Mouse (Mus musculus) mouse trophoblast stem cell (cell line): ENCODE data around the gene Twnk.

Experiments
- in situ Hi-C, 2 experiments: fragments of 300-500 bp; cut with MseI, MboI; formaldehyde crosslinking; loops; 2 replicates in 1 of 2; 3 replicates in 1 of 2; pipeline ENCODE4 v1.15.1; 2025

The Twnk gene

DNA sequence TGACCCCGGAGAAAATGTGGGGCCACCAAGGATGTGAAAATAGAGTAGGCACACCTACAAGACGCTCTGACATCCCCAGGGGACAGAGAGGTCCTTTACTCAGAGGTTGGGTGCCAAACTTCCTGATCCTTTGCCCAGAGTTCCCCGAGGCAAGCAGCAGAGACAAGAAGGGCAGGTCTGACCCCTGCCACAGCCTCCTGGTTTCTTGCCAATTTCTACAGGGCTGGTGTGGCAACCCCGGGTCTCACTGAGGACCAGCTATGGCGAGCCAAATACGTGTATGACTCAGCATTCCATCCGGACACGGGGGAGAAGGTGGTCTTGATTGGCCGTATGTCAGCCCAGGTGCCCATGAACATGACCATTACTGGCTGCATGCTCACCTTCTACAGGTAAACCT, 44.1 kb downstream of the Twnk start:
- in situ Hi-C loops = no loop called here

GRCm38 (mm10) chr19:45053451-45053850, 48.0 kb downstream of the Twnk start:
- in situ Hi-C loops = no loop called here

- in situ Hi-C loops = no loop called here
Measured at GRCm38 (mm10) chr19:45054892-45055690, 49.6 kb downstream of the Twnk start.

DNA sequence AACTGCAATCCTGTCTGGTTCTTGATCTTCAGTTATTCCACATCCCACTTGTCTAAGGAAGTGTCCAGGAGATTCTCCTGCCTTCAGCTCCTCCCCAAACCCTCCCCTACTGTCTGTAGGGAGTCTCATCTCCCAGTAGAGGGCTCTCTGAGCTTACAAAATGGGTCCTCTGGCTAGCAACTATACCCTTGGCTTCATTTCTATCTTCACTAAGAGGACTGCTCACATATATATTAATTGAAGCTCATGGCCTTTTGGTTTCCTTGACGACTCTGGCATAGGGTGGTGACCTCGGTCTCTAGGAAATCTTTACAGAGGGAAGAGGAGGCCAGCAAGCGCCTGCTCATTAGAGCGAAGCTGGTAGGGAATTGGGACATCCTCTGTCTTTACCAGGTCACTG, 50.9 kb downstream of the Twnk start:
- in situ Hi-C loops = no loop called here

DNA sequence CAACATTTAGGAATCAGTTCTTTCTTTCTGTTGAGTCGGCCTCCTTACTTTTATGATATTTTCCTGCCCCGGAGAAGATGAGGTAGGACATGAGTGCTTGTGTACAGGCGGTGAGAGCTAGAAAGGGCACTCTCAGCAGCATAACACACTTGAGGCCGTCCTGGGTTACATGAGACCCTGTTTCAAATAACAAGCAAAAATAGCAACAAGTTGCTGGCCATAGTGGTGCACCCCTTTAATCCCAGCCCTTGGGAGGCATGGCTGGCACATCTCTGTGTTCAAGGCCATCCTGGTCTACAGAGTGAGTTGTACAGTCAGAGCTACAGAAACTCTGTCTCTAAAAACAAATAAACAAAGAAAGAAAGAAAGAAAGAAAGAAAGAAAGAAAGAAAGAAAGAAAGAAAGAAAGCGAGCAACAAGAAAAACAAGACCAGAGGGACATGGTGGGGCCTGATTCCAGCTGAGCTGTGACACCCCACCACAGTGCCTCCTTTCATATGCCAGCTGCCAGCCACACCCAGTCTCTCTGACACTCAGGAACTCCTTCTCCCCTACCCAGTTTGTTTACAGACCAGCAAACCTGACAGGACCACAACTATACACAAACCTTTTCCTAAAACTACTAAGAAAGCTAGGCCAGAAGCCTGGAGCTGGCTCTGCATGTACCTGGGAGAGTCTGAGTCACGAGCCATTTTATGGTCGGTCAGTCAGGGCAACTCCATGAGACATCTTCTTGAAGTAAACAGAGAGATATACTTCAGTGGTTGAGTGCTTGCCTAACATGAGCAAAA, 51.6 kb downstream of the Twnk start:
- in situ Hi-C loops = no loop called here

DNA sequence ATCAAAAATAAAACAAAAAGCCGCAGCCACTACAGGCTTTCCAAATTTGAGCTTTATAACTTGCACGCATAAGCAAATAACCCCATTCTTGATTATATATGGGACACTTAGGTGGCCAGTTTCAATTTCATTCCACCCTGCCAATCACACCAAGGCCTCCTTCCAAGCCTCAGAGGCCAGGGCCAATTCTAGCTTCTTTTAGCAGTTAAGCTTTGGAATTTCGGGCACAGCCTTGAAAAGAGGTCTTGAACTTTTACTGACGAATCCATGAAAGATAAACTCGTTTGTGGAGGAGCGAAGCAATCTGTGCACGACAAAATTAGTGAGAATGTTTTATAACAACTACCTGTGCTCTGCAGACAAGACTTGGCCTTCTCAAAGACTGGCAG, 52.3 kb downstream of the Twnk start:
- in situ Hi-C loops = no loop called here

- in situ Hi-C loops = no loop called here
Measured at GRCm38 (mm10) chr19:45058113-45058839, 52.8 kb downstream of the Twnk start.

DNA sequence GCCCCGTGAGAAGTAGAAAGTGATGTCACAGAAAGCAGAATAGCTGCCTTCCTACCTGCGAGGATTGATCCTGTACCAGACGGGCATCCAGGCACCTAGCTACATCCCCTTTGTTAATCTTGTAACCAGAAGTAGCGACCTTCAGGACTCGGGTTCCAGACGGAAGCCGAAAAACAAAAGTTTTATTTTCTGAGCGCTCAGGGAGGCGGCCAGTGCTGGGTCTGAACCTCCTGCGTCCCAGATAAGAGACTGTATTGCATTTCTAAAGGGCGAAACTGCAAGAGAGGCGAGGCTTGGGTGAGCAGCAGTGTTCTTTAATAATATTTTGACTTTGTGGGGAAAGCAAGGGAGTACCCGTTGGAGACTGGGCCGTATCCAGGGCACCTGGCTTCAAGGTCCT, 53.4 kb downstream of the Twnk start:
- in situ Hi-C loops = no loop called here
